Mouse (Mus musculus) C2C12 (cell line): ENCODE measurements around the gene Strip2.

Experiments
- CTCF ChIP-seq: IDR thresholded peaks from one replicate; pipeline ENCODE4 v1.5.1; 2011; ENCODE audit not compliant: control insufficient read depth, insufficient read depth, insufficient read length
- FOSL1 ChIP-seq: IDR thresholded peaks from one replicate; pipeline ENCODE4 v1.8.0; 2011; ENCODE audit warnings: mild to moderate bottlenecking, low read length; ENCODE audit not compliant: poor library complexity, insufficient read depth, severe bottlenecking
- MAX ChIP-seq: IDR thresholded peaks from one replicate; pipeline ENCODE4 v1.6.1; 2011; ENCODE audit warnings: mild to moderate bottlenecking, control low read depth
- USF1 ChIP-seq: IDR thresholded peaks from one replicate; pipeline ENCODE4 v1.6.1; 2011; ENCODE audit warnings: low read depth, mild to moderate bottlenecking, control low read depth, moderate library complexity

DNA sequence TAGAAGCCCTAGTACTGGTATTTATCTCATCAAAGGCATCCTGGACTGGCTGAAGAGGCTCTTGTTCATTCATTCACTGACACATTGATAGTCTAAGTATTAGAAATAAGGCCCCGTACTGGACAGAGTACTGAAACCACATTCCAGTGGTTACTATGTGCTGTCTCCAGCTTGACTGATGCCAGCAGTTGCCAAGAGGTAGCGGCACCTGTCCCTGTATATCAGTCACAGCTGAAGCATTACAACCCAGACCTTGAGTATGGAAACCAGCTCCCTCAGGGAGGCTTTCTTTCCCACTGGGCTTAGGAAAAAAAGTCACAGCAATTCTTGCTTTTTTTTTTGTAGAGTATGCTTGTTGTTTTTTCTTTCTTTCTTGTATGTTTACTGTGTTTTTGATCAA is 24.2 kb downstream of the Strip2 start:
- TF ChIP-seq CTCF (no peak), USF1 (no peak), FOSL1 (no peak), MAX (no peak)
